Mouse (Mus musculus): ENCODE results near the gene Rprm. TPM values are rescaled to one million over a fixed set of nuclear protein-coding genes. Genes with fewer than 3 reads are reported as not detected.

Rprm gene
- polyA plus RNA-seq (2014; fragmentation: Nextera tagmentation; extraction: Ambion mirVana) = 49.9 and 59.0 TPM in 2 replicates

GRCm38 (mm10) chr2:54085430-54086087, at the start of gene Rprm:
Gene Rprm, minus strand, starts transcription at chr2:54085552.
- ATAC-seq (ENCODE audit: insufficient read depth, low FRiP score, low TSS enrichment) = peak; percentile 81
- H3K4me3 ChIP-seq (ENCODE audit: low read depth, low read length) = peak within 1 kb of the TSS; percentile 51
- H3K9me3 ChIP-seq (ENCODE audit: control insufficient read depth, low read length) = no peaks in the 10 kb centered on the region
- peak within 1 kb of the TSS; percentile 77 for H3K4me2 ChIP-seq (ENCODE audit: low read depth)
- H3K9ac ChIP-seq (ENCODE audit: low read length) = peak within 1 kb of the TSS; percentile 68
- H3K4me1 ChIP-seq (ENCODE audit: control insufficient read depth, insufficient read depth, low read length) = no peaks in the 10 kb centered on the region
- H3K27ac ChIP-seq (ENCODE audit: low read depth, low read length) = peak within 1 kb of the TSS; percentile 70
- H3K36me3 ChIP-seq (ENCODE audit: control insufficient read depth, insufficient read depth, low read length) = no peaks in the 10 kb centered on the region
- no peaks in the 10 kb centered on the region for H3K27me3 ChIP-seq (ENCODE audit: control insufficient read depth, insufficient read depth, low read length)
- WGBS = 5% methylated on average over 27 of the region's 27 CpGs
- DNase-seq (ENCODE audit: low spot score) = peak; percentile 96

- Histone ChIP-seq H3K4me3 (ENCODE audit: low read depth, low read length) (no peak overlapping the region), H3K36me3 (ENCODE audit: control insufficient read depth, insufficient read depth, low read length) (no peaks in the 10 kb centered on the region), H3K27me3 (ENCODE audit: control insufficient read depth, insufficient read depth, low read length) (no peaks in the 10 kb centered on the region), H3K9ac (ENCODE audit: low read length) (no peak overlapping the region), H3K4me1 (ENCODE audit: control insufficient read depth, insufficient read depth, low read length) (no peaks in the 10 kb centered on the region), H3K9me3 (ENCODE audit: control insufficient read depth, low read length) (no peaks in the 10 kb centered on the region), H3K27ac (ENCODE audit: low read depth, low read length) (no peak overlapping the region), H3K4me2 (ENCODE audit: low read depth) (no peak overlapping the region)
- DNase-seq (ENCODE audit: low spot score) = no peak
- 78% methylated on average over 6 of the region's 6 CpGs for WGBS
- peak; percentile 61 for ATAC-seq (ENCODE audit: insufficient read depth, low FRiP score, low TSS enrichment)
Observed at GRCm38 (mm10) chr2:54119305-54119704, 34.0 kb upstream of the Rprm start.

DNA sequence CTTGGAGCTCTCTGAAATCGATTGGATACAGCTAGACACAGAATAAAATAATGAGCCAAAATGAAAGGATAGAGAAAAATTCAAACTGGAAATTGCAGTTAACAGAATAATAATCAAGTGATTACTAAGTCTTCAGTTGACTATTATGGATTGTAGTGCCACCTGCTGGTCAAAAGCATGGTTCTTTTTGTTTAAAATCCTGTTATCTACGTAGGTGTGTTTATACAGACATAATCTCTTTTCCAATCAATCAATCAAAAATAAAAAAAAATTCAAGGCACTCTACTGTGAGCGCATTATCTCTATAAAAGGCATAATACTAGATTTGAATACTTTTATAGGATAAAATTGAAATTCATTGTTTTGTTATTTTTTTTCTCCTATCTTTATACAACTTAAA, 33.5 kb upstream of the Rprm start:
- H3K4me3 ChIP-seq (ENCODE audit: low read depth, low read length) = no peak overlapping the region
- WGBS = 33% methylated on average over 3 of the region's 3 CpGs
- H3K27ac ChIP-seq (ENCODE audit: low read depth, low read length) = no peak overlapping the region
- H3K4me2 ChIP-seq (ENCODE audit: low read depth) = no peak overlapping the region
- H3K9ac ChIP-seq (ENCODE audit: low read length) = no peak overlapping the region
- H3K9me3 ChIP-seq (ENCODE audit: control insufficient read depth, low read length) = no peaks in the 10 kb centered on the region
- ATAC-seq (ENCODE audit: insufficient read depth, low FRiP score, low TSS enrichment) = peak; percentile 60
- no peaks in the 10 kb centered on the region for H3K4me1 ChIP-seq (ENCODE audit: control insufficient read depth, insufficient read depth, low read length)
- no peaks in the 10 kb centered on the region for H3K36me3 ChIP-seq (ENCODE audit: control insufficient read depth, insufficient read depth, low read length)
- H3K27me3 ChIP-seq (ENCODE audit: control insufficient read depth, insufficient read depth, low read length) = no peaks in the 10 kb centered on the region
- peak; percentile 49 for DNase-seq (ENCODE audit: low spot score)

DNA sequence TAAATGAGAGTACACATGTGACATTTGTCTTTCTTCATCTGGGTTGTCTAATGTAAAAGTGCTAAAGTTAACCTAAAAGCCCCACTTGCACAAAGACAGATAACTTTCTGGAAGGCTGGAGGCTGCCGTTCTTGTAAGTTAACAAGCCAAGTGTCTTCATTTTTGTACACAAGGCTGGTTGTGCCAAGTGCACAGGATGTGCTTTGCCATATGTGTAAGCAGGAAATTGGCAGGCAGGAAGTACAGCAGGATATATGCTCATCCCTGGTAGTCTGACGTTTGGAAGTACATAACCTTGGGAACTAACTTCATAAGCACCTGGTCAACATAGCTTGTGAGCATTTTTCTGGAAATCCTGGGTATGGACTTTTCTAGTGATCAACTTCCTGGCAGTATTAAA, 25.9 kb upstream of the Rprm start:
- H3K27ac ChIP-seq (ENCODE audit: low read depth, low read length) = no peak overlapping the region

GRCm38 (mm10) chr2:54106232-54106726, 20.9 kb upstream of the Rprm start:
- H3K4me1 ChIP-seq (ENCODE audit: control insufficient read depth, insufficient read depth, low read length) = no peaks in the 10 kb centered on the region
- H3K9ac ChIP-seq (ENCODE audit: low read length) = no peak overlapping the region
- no peak overlapping the region for H3K4me3 ChIP-seq (ENCODE audit: low read depth, low read length)
- H3K4me2 ChIP-seq (ENCODE audit: low read depth) = no peak overlapping the region
- no peaks in the 10 kb centered on the region for H3K27me3 ChIP-seq (ENCODE audit: control insufficient read depth, insufficient read depth, low read length)
- no peak for ATAC-seq (ENCODE audit: insufficient read depth, low FRiP score, low TSS enrichment)
- no peaks in the 10 kb centered on the region for H3K9me3 ChIP-seq (ENCODE audit: control insufficient read depth, low read length)
- H3K36me3 ChIP-seq (ENCODE audit: control insufficient read depth, insufficient read depth, low read length) = no peaks in the 10 kb centered on the region
- DNase-seq (ENCODE audit: low spot score) = no peak
- WGBS = 75% methylated on average over 1 of the region's 1 CpGs
- no peak overlapping the region for H3K27ac ChIP-seq (ENCODE audit: low read depth, low read length)

More for the DNA sequence above, 25.9 kb upstream of the Rprm start:
- no peaks in the 10 kb centered on the region for H3K36me3 ChIP-seq (ENCODE audit: control insufficient read depth, insufficient read depth, low read length)
- ATAC-seq (ENCODE audit: insufficient read depth, low FRiP score, low TSS enrichment) = no peak
- no peak overlapping the region for H3K4me3 ChIP-seq (ENCODE audit: low read depth, low read length)
- H3K4me1 ChIP-seq (ENCODE audit: control insufficient read depth, insufficient read depth, low read length) = no peaks in the 10 kb centered on the region
- WGBS = 75% methylated on average over 2 of the region's 2 CpGs
- no peak overlapping the region for H3K9ac ChIP-seq (ENCODE audit: low read length)
- no peaks in the 10 kb centered on the region for H3K9me3 ChIP-seq (ENCODE audit: control insufficient read depth, low read length)
- H3K27me3 ChIP-seq (ENCODE audit: control insufficient read depth, insufficient read depth, low read length) = no peaks in the 10 kb centered on the region
- H3K4me2 ChIP-seq (ENCODE audit: low read depth) = no peak overlapping the region
- DNase-seq (ENCODE audit: low spot score) = no peak

DNA sequence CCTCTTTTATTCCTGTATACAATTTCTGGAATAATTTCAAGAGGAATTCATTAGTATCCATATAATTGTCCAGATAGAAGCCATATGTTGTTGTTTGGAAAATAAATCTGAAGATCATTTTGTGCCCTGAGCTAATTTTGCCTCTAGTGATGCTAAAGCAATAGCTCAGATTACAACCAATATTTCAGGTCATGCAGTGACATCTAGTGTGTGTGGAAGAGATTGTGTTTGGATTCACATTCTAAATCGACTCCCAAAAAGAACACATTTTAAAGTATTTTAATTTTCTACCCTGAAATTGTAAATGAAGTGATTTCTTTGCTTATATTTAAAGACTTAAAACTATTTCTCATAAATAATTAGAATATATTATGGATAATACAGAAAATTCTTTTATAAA, 14.6 kb upstream of the Rprm start:
- ATAC-seq (ENCODE audit: insufficient read depth, low FRiP score, low TSS enrichment) (no peak), DNase-seq (ENCODE audit: low spot score) (no peak)
- H3K27ac ChIP-seq (ENCODE audit: low read depth, low read length) = no peak overlapping the region
- no peak overlapping the region for H3K4me3 ChIP-seq (ENCODE audit: low read depth, low read length)
- no peaks in the 10 kb centered on the region for H3K27me3 ChIP-seq (ENCODE audit: control insufficient read depth, insufficient read depth, low read length)
- no peaks in the 10 kb centered on the region for H3K36me3 ChIP-seq (ENCODE audit: control insufficient read depth, insufficient read depth, low read length)
- no peaks in the 10 kb centered on the region for H3K9me3 ChIP-seq (ENCODE audit: control insufficient read depth, low read length)
- WGBS = 92% methylated on average over 1 of the region's 1 CpGs
- H3K4me2 ChIP-seq (ENCODE audit: low read depth) = no peak overlapping the region
- H3K9ac ChIP-seq (ENCODE audit: low read length) = no peak overlapping the region
- no peaks in the 10 kb centered on the region for H3K4me1 ChIP-seq (ENCODE audit: control insufficient read depth, insufficient read depth, low read length)

DNA sequence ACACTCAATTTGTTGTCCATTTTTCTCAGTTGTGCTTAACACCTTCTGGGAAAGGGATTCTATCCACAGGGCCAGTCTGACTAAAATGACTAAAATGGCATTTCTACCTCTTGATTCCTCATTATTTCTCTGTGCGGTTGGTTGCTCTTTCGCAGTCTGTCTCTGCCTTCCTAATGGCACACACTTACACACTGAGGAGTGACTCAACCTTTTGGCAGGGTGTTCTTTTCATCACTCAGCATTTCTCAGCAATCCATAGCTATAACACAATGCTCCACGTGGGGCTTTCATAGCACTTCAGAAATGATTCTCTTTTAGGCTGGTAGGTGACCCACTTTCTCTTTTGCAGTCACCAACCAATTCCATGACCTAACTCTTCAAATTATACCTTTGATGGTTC, 7.3 kb upstream of the Rprm start:
- H3K36me3 ChIP-seq (ENCODE audit: control insufficient read depth, insufficient read depth, low read length) = no peaks in the 10 kb centered on the region
- WGBS = 81% methylated on average over 3 of the region's 3 CpGs
- no peak overlapping the region for H3K4me2 ChIP-seq (ENCODE audit: low read depth)
- H3K9ac ChIP-seq (ENCODE audit: low read length) = no peak overlapping the region
- H3K9me3 ChIP-seq (ENCODE audit: control insufficient read depth, low read length) = no peaks in the 10 kb centered on the region
- no peak for ATAC-seq (ENCODE audit: insufficient read depth, low FRiP score, low TSS enrichment)
- no peaks in the 10 kb centered on the region for H3K27me3 ChIP-seq (ENCODE audit: control insufficient read depth, insufficient read depth, low read length)
- DNase-seq (ENCODE audit: low spot score) = no peak
- H3K27ac ChIP-seq (ENCODE audit: low read depth, low read length) = no peak overlapping the region
- H3K4me3 ChIP-seq (ENCODE audit: low read depth, low read length) = no peak overlapping the region
- H3K4me1 ChIP-seq (ENCODE audit: control insufficient read depth, insufficient read depth, low read length) = no peaks in the 10 kb centered on the region

DNA sequence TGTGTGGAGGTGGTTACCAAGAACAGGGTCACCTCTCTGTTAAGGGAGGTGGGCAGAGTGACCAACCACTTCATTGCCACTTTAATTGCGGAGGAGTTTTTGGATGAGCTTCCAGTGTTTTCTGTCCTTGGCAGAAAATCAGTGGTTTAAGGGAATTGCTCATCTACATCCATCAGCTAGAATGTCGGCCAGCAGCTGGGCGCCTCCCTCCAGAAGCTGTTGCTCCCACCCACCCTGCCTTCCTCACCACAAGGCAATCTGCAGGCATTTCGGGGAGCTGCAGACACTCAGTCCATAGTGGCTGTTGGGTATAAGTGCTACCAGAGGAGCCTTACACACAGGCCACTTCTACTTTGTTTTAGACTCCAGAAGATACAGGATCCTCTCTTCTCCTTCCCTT, 902 bp upstream of the Rprm start:
- H3K9ac ChIP-seq (ENCODE audit: low read length) = no peak overlapping the region
- WGBS = 67% methylated on average over 4 of the region's 4 CpGs
- H3K4me2 ChIP-seq (ENCODE audit: low read depth) = no peak overlapping the region
- no peaks in the 10 kb centered on the region for H3K9me3 ChIP-seq (ENCODE audit: control insufficient read depth, low read length)
- H3K36me3 ChIP-seq (ENCODE audit: control insufficient read depth, insufficient read depth, low read length) = no peaks in the 10 kb centered on the region
- no peak overlapping the region for H3K27ac ChIP-seq (ENCODE audit: low read depth, low read length)
- no peak for DNase-seq (ENCODE audit: low spot score)
- H3K4me1 ChIP-seq (ENCODE audit: control insufficient read depth, insufficient read depth, low read length) = no peaks in the 10 kb centered on the region
- H3K4me3 ChIP-seq (ENCODE audit: low read depth, low read length) = no peak overlapping the region
- no peak for ATAC-seq (ENCODE audit: insufficient read depth, low FRiP score, low TSS enrichment)
- H3K27me3 ChIP-seq (ENCODE audit: control insufficient read depth, insufficient read depth, low read length) = no peaks in the 10 kb centered on the region

DNA sequence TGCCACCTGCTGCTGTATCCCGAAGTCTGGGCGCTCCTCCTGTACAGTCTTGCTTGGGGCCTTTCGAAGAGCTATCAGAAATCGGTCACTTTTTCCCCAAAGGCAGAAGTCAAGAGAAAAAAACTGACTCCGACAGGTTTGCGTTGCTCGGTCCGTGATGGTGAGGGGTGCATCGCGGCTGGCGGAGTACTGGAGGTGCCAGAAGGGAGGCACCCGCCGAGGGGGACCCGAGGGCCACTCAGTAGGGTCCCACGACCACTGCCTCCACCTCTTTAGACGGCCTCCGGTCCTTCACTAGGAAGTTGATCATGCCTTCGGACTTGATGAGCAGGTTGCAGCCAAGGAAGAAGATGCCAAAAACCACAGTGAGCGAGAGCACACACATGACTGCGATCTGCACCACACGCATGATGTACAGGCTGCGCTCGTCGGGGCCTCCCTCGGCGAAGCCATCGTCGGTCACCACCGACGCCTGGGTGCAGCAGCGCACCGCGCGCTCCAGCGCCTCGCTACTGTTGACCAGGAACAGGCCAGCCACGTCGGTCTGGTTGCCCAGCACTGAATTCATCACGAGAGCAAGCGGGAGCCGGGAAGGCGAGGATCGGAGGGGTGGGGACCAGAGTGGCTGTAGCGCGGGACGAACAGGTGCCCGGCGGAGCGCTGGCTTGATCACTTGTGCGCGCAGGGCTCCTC, 469 bp downstream of the Rprm start:
- Histone ChIP-seq H3K9ac (ENCODE audit: low read length) (peak overlapping the region; percentile 68), H3K4me2 (ENCODE audit: low read depth) (peak overlapping the region; percentile 77), H3K9me3 (ENCODE audit: control insufficient read depth, low read length) (no peaks in the 10 kb centered on the region), H3K36me3 (ENCODE audit: control insufficient read depth, insufficient read depth, low read length) (no peaks in the 10 kb centered on the region), H3K27me3 (ENCODE audit: control insufficient read depth, insufficient read depth, low read length) (no peaks in the 10 kb centered on the region), H3K4me3 (ENCODE audit: low read depth, low read length) (peak overlapping the region; percentile 51), H3K27ac (ENCODE audit: low read depth, low read length) (peak overlapping the region; percentile 70), H3K4me1 (ENCODE audit: control insufficient read depth, insufficient read depth, low read length) (no peaks in the 10 kb centered on the region)
- under 1% methylated on average over 51 of the region's 51 CpGs for WGBS
- peak; percentile 45 for ATAC-seq (ENCODE audit: insufficient read depth, low FRiP score, low TSS enrichment)
- no peak for DNase-seq (ENCODE audit: low spot score)

Measured in neural tube, embryonic 11.5 days (tissue).